10 mouse cellular contexts compared by ENCODE assay signal in the genomic region with DNA sequence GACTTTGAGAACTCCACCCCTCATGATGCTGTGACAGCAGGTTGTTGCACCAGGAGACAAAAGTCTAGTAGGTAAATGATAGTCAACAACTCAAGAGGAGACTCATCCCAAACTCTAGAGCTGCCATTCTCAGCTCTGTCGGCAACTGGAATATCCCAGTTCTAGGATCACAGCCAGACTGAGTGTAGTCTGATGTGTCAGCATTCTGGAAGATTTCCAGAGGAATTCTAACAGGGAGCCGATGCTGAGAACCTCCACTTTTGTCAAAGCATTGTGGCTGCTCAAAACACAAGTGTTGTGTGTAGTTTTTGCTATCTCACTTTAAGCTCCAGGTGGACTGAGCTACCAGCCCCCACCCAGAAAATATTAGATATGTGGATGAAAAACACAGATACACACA.
A peak's percentile ranks its signal among the peaks of the same experiment; 100 is the strongest.
DNase-seq lines count a peak whose midpoint lies in the region.
"Had no signal": no experiment of that assay in that cellular context is flagged by ENCODE, and none has a peak within 500 bp of the region (broad histone marks: within the 10 kb centered on the region; RNA-seq: fewer than 3 reads in every experiment).

No protein-coding gene starts in this region.

- H3K27ac ChIP-seq in heart, embryonic 10.5 days, result no peak overlapping the region
- H3K27ac ChIP-seq: embryonic facial prominence, embryonic 13.5 days; limb, embryonic 15.5 days had no signal

- H3K27me3 ChIP-seq in heart, embryonic 10.5 days (ENCODE audit: insufficient read depth, poor library complexity, severe bottlenecking), result no peaks in the 10 kb centered on the region
- H3K27me3 ChIP-seq: embryonic facial prominence, embryonic 13.5 days; limb, embryonic 15.5 days had no signal

- WGBS in heart, embryonic 10.5 days, result 81% methylated on average over 2 of the region's 2 CpGs

- H3K36me3 ChIP-seq in heart, embryonic 10.5 days, result no peaks in the 10 kb centered on the region
- H3K36me3 ChIP-seq: embryonic facial prominence, embryonic 13.5 days; limb, embryonic 15.5 days had no signal

- DNase-seq in heart, postnatal 10 days, result peak; percentile 58 to 70
- no peak for DNase-seq in heart, embryonic 10.5 days (ENCODE audit: low spot score)
- DNase-seq in MN1 (ENCODE audit: low spot score), result peak; percentile 21
- peak; percentile 14 for DNase-seq in adrenal gland, postnatal 25 days
- DNase-seq in left cerebral cortex, postnatal 36 days (ENCODE audit: low spot score in 2 of 2), result peak; percentile 9 to 12
- DNase-seq in B cell, adult 2 months, result no peak
- DNase-seq in spleen, postnatal 10 days (ENCODE audit: low spot score in 2 of 2), result no peak
- DNase-seq: gastrocnemius, postnatal 10 days had no signal

- no peaks in the 10 kb centered on the region for H3K9me3 ChIP-seq in heart, embryonic 10.5 days
- H3K9me3 ChIP-seq: embryonic facial prominence, embryonic 13.5 days; limb, embryonic 15.5 days had no signal

- no peaks in the 10 kb centered on the region for H3K4me1 ChIP-seq in heart, embryonic 10.5 days
- H3K4me1 ChIP-seq: embryonic facial prominence, embryonic 13.5 days; limb, embryonic 15.5 days had no signal

- intact Hi-C loops in heart, postnatal 10 days (cut with DNase I), result no loop called here
- intact Hi-C loops in left cerebral cortex, postnatal 36 days (cut with DNase I), result no loop called here

- H3K4me3 ChIP-seq in heart, embryonic 10.5 days, result no peak overlapping the region
- H3K4me3 ChIP-seq: embryonic facial prominence, embryonic 13.5 days; limb, embryonic 15.5 days had no signal

Comparison
In these comparisons a context has a peak if more than half of its experiments do, and no peak if none do; other contexts are left out.
1. DNase-seq: peak in heart, postnatal 10 days (2 of 2), MN1 (single experiment), adrenal gland, postnatal 25 days (single experiment) and left cerebral cortex, postnatal 36 days (2 of 2); none in heart, embryonic 10.5 days (single experiment), B cell, adult 2 months (0 of 2) and spleen, postnatal 10 days (0 of 2).